ENCODE assay signal across 29 mouse cellular contexts in the genomic region with DNA sequence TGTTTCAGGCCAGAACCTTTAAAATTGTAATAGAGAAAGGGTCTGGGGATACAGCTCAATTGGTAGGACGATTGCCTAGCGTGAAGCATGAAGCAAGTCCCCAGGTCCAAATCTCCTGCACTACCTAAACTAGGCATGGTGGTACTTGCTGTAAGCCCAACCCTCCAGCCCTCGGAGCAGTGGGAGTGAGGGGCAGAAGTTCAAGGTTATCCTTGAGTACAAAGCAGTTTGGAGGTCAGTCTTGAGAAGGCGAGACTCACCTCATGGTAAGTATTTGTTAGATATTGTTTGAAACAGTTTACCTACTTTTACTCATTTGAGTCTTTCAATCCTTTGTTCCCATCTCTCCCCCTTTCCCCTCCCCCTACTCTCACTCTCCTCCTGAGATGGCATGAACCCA.
A peak's percentile ranks its signal among the peaks of the same experiment; 100 is the strongest.
DNase-seq lines count a peak whose midpoint lies in the region; ATAC-seq and TF ChIP-seq lines count a peak whose summit lies in the region.
"Had no signal": no experiment of that assay in that cellular context is flagged by ENCODE, and none has a peak within 500 bp of the region (broad histone marks: within the 10 kb centered on the region; RNA-seq: fewer than 3 reads in every experiment).

No protein-coding gene starts in this region.

- no peak for TF ChIP-seq CTCF in ES-Bruce4 (IDR thresholded peaks at IDR 0.05; ENCODE audit: low read depth, low read length)

- H3K4me1 ChIP-seq in ES-Bruce4 (ENCODE audit: control insufficient read depth, insufficient read depth, low read length): peaks cover 8% of the 10 kb centered on the region
- H3K4me1 ChIP-seq in limb, embryonic 10.5 days: peaks cover 58% of the 10 kb centered on the region
- peaks cover 76% of the 10 kb centered on the region for H3K4me1 ChIP-seq in limb, embryonic 13.5 days
- peaks cover 12% of the 10 kb centered on the region for H3K4me1 ChIP-seq in midbrain, embryonic 11.5 days (ENCODE audit: control insufficient read depth, insufficient read depth, low read length)

- H3K27ac ChIP-seq in ES-Bruce4 (ENCODE audit: insufficient read depth, low read length): no peak overlapping the region
- peak overlapping the region; percentile 75; the same call in 1 of the 2 replicates for H3K27ac ChIP-seq in limb, embryonic 10.5 days
- H3K27ac ChIP-seq in limb, embryonic 13.5 days: peak overlapping the region; percentile 85
- H3K27ac ChIP-seq in midbrain, embryonic 11.5 days (ENCODE audit: low read depth, low read length): no peak overlapping the region
- H3K27ac ChIP-seq: forebrain, embryonic 10.5 days; forebrain, embryonic 13.5 days; heart, embryonic 13.5 days; hindbrain, embryonic 14.5 days; hindbrain, postnatal 0 days had no signal

- H3K4me3 ChIP-seq in ES-Bruce4 (ENCODE audit: low read depth, low read length): no peak overlapping the region
- no peak overlapping the region for H3K4me3 ChIP-seq in limb, embryonic 10.5 days
- no peak overlapping the region for H3K4me3 ChIP-seq in limb, embryonic 13.5 days
- H3K4me3 ChIP-seq in midbrain, embryonic 11.5 days (ENCODE audit: low read depth, low read length): no peak overlapping the region
- H3K4me3 ChIP-seq: forebrain, embryonic 10.5 days; forebrain, embryonic 13.5 days; heart, embryonic 13.5 days had no signal

- no peaks in the 10 kb centered on the region for H3K36me3 ChIP-seq in ES-Bruce4 (ENCODE audit: control insufficient read depth, insufficient read depth, low read length, poor library complexity, severe bottlenecking)
- 0 out of 2 replicates have a peak, but pooled peaks cover 2% of the 10 kb centered on the region for H3K36me3 ChIP-seq in limb, embryonic 10.5 days
- peaks cover 2% of the 10 kb centered on the region; the same call in 1 of the 2 replicates for H3K36me3 ChIP-seq in limb, embryonic 13.5 days
- H3K36me3 ChIP-seq in midbrain, embryonic 11.5 days (ENCODE audit: control insufficient read depth, insufficient read depth, low read length): no peaks in the 10 kb centered on the region
- H3K36me3 ChIP-seq: heart, embryonic 13.5 days had no signal

- WGBS in limb, embryonic 10.5 days: 92% methylated on average over 4 of the region's 4 CpGs
- 67% methylated on average over 4 of the region's 4 CpGs for whole genome bisulfite sequencing in limb, embryonic 13.5 days
- WGBS in midbrain, embryonic 11.5 days: 90% methylated on average over 4 of the region's 4 CpGs

- no peak overlapping the region for H3K4me2 ChIP-seq in limb, embryonic 13.5 days (replicated peaks)
- no peak overlapping the region for H3K4me2 ChIP-seq in midbrain, embryonic 11.5 days
- H3K4me2 ChIP-seq: forebrain, embryonic 13.5 days; heart, embryonic 13.5 days; hindbrain, embryonic 14.5 days had no signal

- no peak for ATAC-seq in limb, embryonic 13.5 days (ENCODE audit: low FRiP score, low read depth)
- ATAC-seq in midbrain, embryonic 11.5 days (ENCODE audit: low FRiP score): no peak
- ATAC-seq: activated CD4-positive, CD25-positive, alpha-beta regulatory T cell, adult 4 months; CD4-positive, CD25-positive, alpha-beta regulatory T cell, adult 4 months; forebrain, embryonic 16.5 days; hindbrain, postnatal 0 days; inflammation-experienced regulatory T-cells, adult 6 months; intestine, embryonic 16.5 days had no signal

- no peak overlapping the region for H3K9ac ChIP-seq in ES-Bruce4 (ENCODE audit: low read depth, poor library complexity, severe bottlenecking)
- no peak overlapping the region for H3K9ac ChIP-seq in limb, embryonic 13.5 days
- H3K9ac ChIP-seq in midbrain, embryonic 11.5 days (ENCODE audit: low read length): no peak overlapping the region
- H3K9ac ChIP-seq: forebrain, embryonic 13.5 days; heart, embryonic 13.5 days; hindbrain, embryonic 14.5 days had no signal

- intact Hi-C loops in left cerebral cortex, postnatal 25 days (cut with DNase I): no loop called here

- no peaks in the 10 kb centered on the region for H3K27me3 ChIP-seq in ES-Bruce4 (ENCODE audit: control insufficient read depth, insufficient read depth, low read length, poor library complexity, severe bottlenecking)
- H3K27me3 ChIP-seq in limb, embryonic 10.5 days (ENCODE audit: low read depth, poor library complexity, severe bottlenecking): no peaks in the 10 kb centered on the region
- H3K27me3 ChIP-seq in limb, embryonic 13.5 days: no peaks in the 10 kb centered on the region
- H3K27me3 ChIP-seq in midbrain, embryonic 11.5 days (ENCODE audit: control insufficient read depth, insufficient read depth, low read length): no peaks in the 10 kb centered on the region
- H3K27me3 ChIP-seq: forebrain, embryonic 13.5 days; heart, embryonic 13.5 days had no signal

- no peaks in the 10 kb centered on the region for H3K9me3 ChIP-seq in ES-Bruce4 (replicated peaks; ENCODE audit: control insufficient read depth, insufficient read depth, low read length, poor library complexity, severe bottlenecking)
- H3K9me3 ChIP-seq in limb, embryonic 10.5 days (replicated peaks): no peaks in the 10 kb centered on the region
- no peaks in the 10 kb centered on the region for H3K9me3 ChIP-seq in limb, embryonic 13.5 days
- H3K9me3 ChIP-seq in midbrain, embryonic 11.5 days (ENCODE audit: control insufficient read depth, low read length): no peaks in the 10 kb centered on the region
- H3K9me3 ChIP-seq: forebrain, embryonic 10.5 days; forebrain, embryonic 13.5 days; heart, embryonic 13.5 days had no signal

- TF ChIP-seq POLR2A in ES-Bruce4 (IDR thresholded peaks at IDR 0.05; ENCODE audit: insufficient read depth, low read length): no peak

- peak; percentile 78 for DNase-seq in R1 (ENCODE audit: low read depth, low spot score)
- DNase-seq in limb, embryonic 10.5 days (ENCODE audit: low spot score): no peak
- DNase-seq in left cerebral cortex, postnatal 25 days (ENCODE audit: low spot score in 2 of 2): no peak
- no peak for DNase-seq in cerebellum, postnatal 4 days (ENCODE audit: low spot score in 2 of 2)
- no peak for DNase-seq in thymus, postnatal 25 days
- no peak for DNase-seq in midbrain, embryonic 11.5 days (ENCODE audit: low spot score, missing footprints)
- DNase-seq: adrenal gland, adult 8-10 months; adrenal gland, postnatal 25 days; cerebellum, adult 18-20 months; cerebellum, adult 9-10 months; cerebellum, postnatal 14 days; embryo, embryonic 11 days; gastrocnemius, postnatal 10 days; gastrocnemius, postnatal 36 days; heart, adult 11 months; heart, postnatal 14 days; heart, postnatal 4 days had no signal

- TF ChIP-seq EP300 in ES-Bruce4 (IDR thresholded peaks at IDR 0.05; ENCODE audit: insufficient read depth, low read depth, low read length): 0 out of 2 replicates have a peak, but pooled peaks have one; percentile 10

Comparison
In these comparisons a context has a peak if more than half of its experiments do, and no peak if none do; other contexts are left out.
1. H3K27ac ChIP-seq: peak in limb, embryonic 10.5 days (single experiment) and limb, embryonic 13.5 days (single experiment); none in ES-Bruce4 (single experiment) and midbrain, embryonic 11.5 days (single experiment).